Mouse (Mus musculus) lung, postnatal 0 days (tissue): Measurements from ENCODE around the gene Vps9d1.
A peak's percentile ranks its signal among the peaks of the same experiment; 100 is the strongest.

ENCODE experiments used
- CTCF ChIP-seq: IDR thresholded peaks from 2 replicates; pipeline ENCODE4 v1.5.1; 2016; ENCODE audit warnings: antibody characterized with exemption, mild to moderate bottlenecking
- EP300 ChIP-seq: IDR thresholded peaks from 2 replicates; pipeline ENCODE4 v1.6.1; 2016; ENCODE audit warnings: antibody characterized with exemption, mild to moderate bottlenecking, control low read depth

DNA sequence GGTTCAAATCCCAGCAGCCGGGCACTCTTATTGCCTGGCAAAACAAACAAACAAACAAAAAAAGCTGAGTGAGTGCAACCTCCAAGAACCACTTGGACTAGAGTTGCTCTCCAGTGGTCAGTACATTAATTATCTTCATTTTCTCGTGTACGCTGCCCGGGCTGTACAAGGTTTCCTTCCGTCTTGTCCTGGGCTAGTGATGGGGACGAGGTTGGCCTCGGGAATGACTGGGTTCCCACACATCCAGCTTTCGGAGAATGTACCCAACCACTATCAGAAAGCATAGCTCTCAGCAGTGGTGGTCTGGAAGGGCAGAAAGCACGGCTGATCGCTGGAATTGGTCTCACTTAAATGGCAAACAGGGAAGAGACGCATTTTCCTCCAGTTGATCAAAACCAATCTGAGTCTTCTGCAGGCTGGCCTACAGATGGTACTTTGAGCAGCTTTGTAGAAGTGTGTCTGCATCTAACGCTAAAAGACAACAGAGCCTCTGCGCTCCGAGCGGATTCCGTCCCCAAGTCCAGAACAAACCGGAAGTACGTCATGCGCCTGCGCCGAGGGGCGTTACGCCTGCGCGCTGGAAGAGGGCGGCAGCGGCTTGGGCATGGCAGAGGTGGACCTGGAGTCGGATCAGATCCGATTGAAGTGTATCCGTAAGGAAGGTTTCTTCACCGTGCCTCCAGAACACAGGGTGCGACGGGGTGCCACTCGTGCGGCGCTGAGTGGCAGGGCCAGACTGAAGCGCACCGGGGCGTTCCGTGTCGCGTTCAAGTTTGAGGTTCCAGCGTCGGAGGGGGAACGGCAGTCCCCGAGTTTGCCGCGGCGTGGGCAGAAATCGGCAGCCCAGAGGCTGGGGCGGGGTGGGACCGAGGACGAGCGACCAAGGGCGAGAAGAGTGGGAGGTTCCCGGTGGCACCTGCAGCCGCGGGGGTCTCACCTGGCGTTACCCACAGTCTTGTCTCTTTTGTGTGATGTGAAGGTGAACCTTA is 29.6 kb downstream of the Vps9d1 start, which contains the start of gene Cdk10:
- TF ChIP-seq CTCF (peak; percentile 13; the same call in 1 of the 2 replicates), EP300 (no peak)
